Mouse (Mus musculus) neural tube, embryonic 14.5 days (tissue): Measurements from ENCODE around the gene Glrx5. TPM values are rescaled to one million over a fixed set of nuclear protein-coding genes. Genes with fewer than 3 reads are reported as not detected.

Experiments used
- ATAC-seq: fragments of 200-750 bp; cut with Nextera tagmentation; 2 replicates; pipeline ENCODE4 v1.8.0; 2017; ENCODE audit warnings: low read depth, mild to moderate bottlenecking, moderate TSS enrichment, moderate library complexity
- H3K27ac ChIP-seq: fragments of 300-500 bp; sonication (generic); 2 replicates; pipeline ENCODE4 v1.5.1; 2014; ENCODE audit warnings: low read depth, mild to moderate bottlenecking, control low read depth, low read length, moderate library complexity, mixed read lengths
- H3K27me3 ChIP-seq: fragments of 300-500 bp; sonication (generic); 2 replicates; pipeline ENCODE4 v1.6.1; 2014; ENCODE audit warnings: low read length; ENCODE audit not compliant: control insufficient read depth, insufficient read depth
- H3K36me3 ChIP-seq: fragments of 300-500 bp; sonication (generic); 2 replicates; pipeline ENCODE4 v1.6.1; 2014; ENCODE audit warnings: low read length, mixed read lengths; ENCODE audit not compliant: control insufficient read depth, insufficient read depth
- H3K4me1 ChIP-seq: fragments of 300-500 bp; sonication (generic); 2 replicates; pipeline ENCODE4 v1.6.1; 2014; ENCODE audit warnings: low read length; ENCODE audit not compliant: control insufficient read depth, insufficient read depth
- H3K4me2 ChIP-seq: fragments of 300-500 bp; sonication (generic); 2 replicates; pipeline ENCODE4 v1.6.1; 2014; ENCODE audit warnings: mild to moderate bottlenecking, low read depth, low read length, control low read depth
- H3K4me3 ChIP-seq: fragments of 300-500 bp; sonication (generic); 2 replicates; pipeline ENCODE4 v1.5.1; 2014; ENCODE audit warnings: low read depth, low read length, control low read depth, mixed read lengths
- H3K9ac ChIP-seq: fragments of 300-500 bp; sonication (generic); replicated peaks from 2 replicates; pipeline ENCODE4 v1.6.1; 2014; ENCODE audit warnings: low read depth, mild to moderate bottlenecking, control low read depth, low read length, mixed read lengths
- H3K9me3 ChIP-seq: fragments of 300-500 bp; sonication (generic); 2 replicates; pipeline ENCODE4 v1.6.1; 2016; ENCODE audit warnings: low read length; ENCODE audit not compliant: control insufficient read depth
- WGBS: fragments of 180-500 bp; shearing (Covaris S2); extraction: QIAGEN DNeasy Blood & Tissue Kit; methylation state at CpG from one replicate; pipeline ENCODE4 v1.1.7; 2014; 5-methylcytosine and 5-hydroxymethylcytosine counted together
- polyA plus RNA-seq: library from polyadenylated mRNA; unstranded; fragments of >200 nt; fragmentation: Nextera tagmentation; extraction: Ambion mirVana; gene quantifications from 2 replicates; pipeline ENCODE4 v1.2.1, GENCODE M21; 2014

The Glrx5 gene
- polyA plus RNA-seq, 1 experiment from 2014 or later: 200 TPM

GRCm38 (mm10) chr12:105073708-105074107 is 41.2 kb downstream of the Glrx5 start:
- no peaks in the 10 kb centered on the region for H3K27me3 ChIP-seq
- H3K9ac ChIP-seq: no peak overlapping the region
- H3K27ac ChIP-seq: no peak overlapping the region
- WGBS: 47% methylated on average over 9 of the region's 9 CpGs
- no peaks in the 10 kb centered on the region for H3K9me3 ChIP-seq
- no peaks in the 10 kb centered on the region for H3K36me3 ChIP-seq
- H3K4me1 ChIP-seq: 0 out of 2 replicates have a peak, but pooled peaks cover 3% of the 10 kb centered on the region
- ATAC-seq: no peak
- no peak overlapping the region for H3K4me2 ChIP-seq
- H3K4me3 ChIP-seq: no peak overlapping the region

DNA sequence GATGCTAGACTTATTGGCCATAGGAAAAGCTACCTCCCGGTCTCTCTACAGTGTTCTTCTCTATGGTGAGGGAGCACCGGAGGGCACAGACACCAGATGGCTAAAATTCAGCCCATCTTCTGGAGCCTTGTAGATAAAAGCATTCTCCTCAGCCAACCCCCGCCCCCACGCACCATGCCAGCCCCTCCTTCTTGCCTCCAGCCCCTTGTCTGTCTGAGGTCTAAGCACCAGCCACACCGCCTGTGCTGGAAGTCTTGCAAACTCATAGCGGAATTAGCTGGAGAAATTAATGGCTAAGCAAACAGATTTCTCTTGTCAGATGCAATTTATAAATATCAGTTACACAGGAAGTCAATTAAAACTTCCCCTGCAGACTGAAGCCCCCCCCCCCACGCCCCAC is 43.0 kb downstream of the Glrx5 start:
- H3K9ac ChIP-seq: no peak overlapping the region
- no peaks in the 10 kb centered on the region for H3K9me3 ChIP-seq
- H3K4me2 ChIP-seq: no peak overlapping the region
- 57% methylated on average over 7 of the region's 7 CpGs for WGBS
- no peak overlapping the region for H3K27ac ChIP-seq
- H3K36me3 ChIP-seq: no peaks in the 10 kb centered on the region
- no peak for ATAC-seq
- no peak overlapping the region for H3K4me3 ChIP-seq
- no peaks in the 10 kb centered on the region for H3K27me3 ChIP-seq
- 0 out of 2 replicates have a peak, but pooled peaks cover 3% of the 10 kb centered on the region for H3K4me1 ChIP-seq

DNA sequence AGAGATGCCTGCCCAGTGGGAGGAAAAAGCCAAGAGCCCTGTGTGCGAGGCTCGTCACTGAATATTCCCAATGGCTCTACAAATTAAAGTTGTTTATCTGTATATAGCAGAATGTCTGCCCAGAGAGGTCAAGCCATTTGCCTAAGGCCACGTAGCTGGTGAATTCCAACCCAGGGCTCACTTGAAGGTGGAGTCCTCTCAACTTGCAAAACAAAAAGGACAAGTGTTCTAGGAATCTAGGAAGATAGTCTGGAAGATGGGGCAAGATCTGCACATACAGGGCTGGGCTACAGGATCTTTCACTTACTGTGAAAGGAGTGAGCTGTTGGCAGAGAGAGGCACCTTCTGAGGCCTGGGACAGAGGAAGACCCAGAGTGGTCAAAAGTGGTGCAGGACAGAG is 44.0 kb downstream of the Glrx5 start:
- Histone ChIP-seq H3K27ac (no peak overlapping the region), H3K27me3 (no peaks in the 10 kb centered on the region), H3K4me1 (0 out of 2 replicates have a peak, but pooled peaks cover 3% of the 10 kb centered on the region), H3K9ac (no peak overlapping the region), H3K4me3 (no peak overlapping the region), H3K4me2 (no peak overlapping the region), H3K36me3 (no peaks in the 10 kb centered on the region), H3K9me3 (no peaks in the 10 kb centered on the region)
- 79% methylated on average over 3 of the region's 3 CpGs for WGBS
- ATAC-seq: no peak

DNA sequence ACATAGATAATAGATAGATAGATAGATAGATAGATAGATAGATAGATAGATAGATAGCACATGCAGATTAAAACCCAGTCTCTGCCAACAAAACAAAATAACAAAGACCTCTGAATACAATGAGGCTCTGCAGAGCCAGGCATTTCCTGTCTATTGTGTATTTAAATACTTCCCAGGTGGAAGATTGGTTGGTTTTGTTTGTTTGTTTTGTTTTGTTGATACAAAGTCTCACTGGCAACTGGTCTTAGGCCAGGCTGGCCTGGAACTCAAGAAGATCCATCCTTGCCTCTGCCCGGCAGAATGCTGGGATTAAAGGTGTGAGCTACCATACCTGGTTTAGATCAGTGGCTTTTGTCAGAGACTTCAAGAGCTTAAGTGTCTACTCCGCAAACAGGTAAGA is 44.7 kb downstream of the Glrx5 start:
- no peak for ATAC-seq
- no peaks in the 10 kb centered on the region for H3K27me3 ChIP-seq
- H3K9ac ChIP-seq: no peak overlapping the region
- H3K36me3 ChIP-seq: no peaks in the 10 kb centered on the region
- 0 out of 2 replicates have a peak, but pooled peaks cover 3% of the 10 kb centered on the region for H3K4me1 ChIP-seq
- H3K4me3 ChIP-seq: no peak overlapping the region
- H3K27ac ChIP-seq: no peak overlapping the region
- H3K9me3 ChIP-seq: no peaks in the 10 kb centered on the region
- 88% methylated on average over 2 of the region's 2 CpGs for WGBS
- H3K4me2 ChIP-seq: no peak overlapping the region

- no peak for ATAC-seq
- H3K9ac ChIP-seq: no peak overlapping the region
Observed at GRCm38 (mm10) chr12:105084171-105084570, 51.7 kb downstream of the Glrx5 start.

DNA sequence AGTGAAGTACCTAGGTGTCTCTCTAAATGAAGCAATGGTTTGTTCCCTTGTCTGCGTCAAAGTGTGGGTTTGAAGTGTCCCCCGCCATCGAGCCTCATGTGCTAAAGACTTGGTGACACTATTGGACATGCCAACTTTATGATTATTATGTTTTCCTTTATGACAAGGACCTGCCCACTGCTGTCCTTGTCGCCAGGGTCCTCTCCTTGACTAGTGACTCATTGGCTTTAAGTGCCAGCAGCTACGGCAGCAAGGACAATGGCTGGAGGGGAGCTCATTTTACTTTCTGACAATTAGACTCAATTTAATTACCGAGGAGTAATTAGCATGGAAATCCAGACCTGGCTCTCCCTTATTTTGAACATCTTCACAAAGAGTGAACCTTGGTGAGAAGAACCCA is 52.3 kb downstream of the Glrx5 start:
- Histone ChIP-seq H3K9me3 (no peaks in the 10 kb centered on the region), H3K36me3 (no peaks in the 10 kb centered on the region), H3K4me3 (no peak overlapping the region), H3K27me3 (no peaks in the 10 kb centered on the region), H3K9ac (no peak overlapping the region), H3K4me2 (no peak overlapping the region), H3K27ac (no peak overlapping the region), H3K4me1 (no peaks in the 10 kb centered on the region)
- 60% methylated on average over 6 of the region's 6 CpGs for WGBS
- ATAC-seq: no peak

More at GRCm38 (mm10) chr12:105084171-105084570, 51.7 kb downstream of the Glrx5 start:
- WGBS: 81% methylated on average over 5 of the region's 5 CpGs
- Histone ChIP-seq H3K4me3 (no peak overlapping the region), H3K27ac (no peak overlapping the region), H3K4me2 (no peak overlapping the region), H3K9me3 (no peaks in the 10 kb centered on the region), H3K4me1 (no peaks in the 10 kb centered on the region), H3K36me3 (no peaks in the 10 kb centered on the region), H3K27me3 (no peaks in the 10 kb centered on the region)

- Histone ChIP-seq H3K9me3 (no peaks in the 10 kb centered on the region), H3K4me1 (no peaks in the 10 kb centered on the region), H3K27ac (no peak overlapping the region), H3K4me2 (no peak overlapping the region), H3K4me3 (no peak overlapping the region), H3K36me3 (no peaks in the 10 kb centered on the region), H3K9ac (no peak overlapping the region), H3K27me3 (no peaks in the 10 kb centered on the region)
- ATAC-seq: no peak
- 75% methylated on average over 12 of the region's 12 CpGs for WGBS
Observed at GRCm38 (mm10) chr12:105085296-105085695, 52.8 kb downstream of the Glrx5 start.

GRCm38 (mm10) chr12:105086781-105087180 is 54.3 kb downstream of the Glrx5 start:
- Histone ChIP-seq H3K9ac (no peak overlapping the region), H3K9me3 (no peaks in the 10 kb centered on the region), H3K27ac (no peak overlapping the region), H3K4me1 (no peaks in the 10 kb centered on the region), H3K36me3 (no peaks in the 10 kb centered on the region), H3K4me2 (no peak overlapping the region), H3K4me3 (no peak overlapping the region), H3K27me3 (no peaks in the 10 kb centered on the region)
- no peak for ATAC-seq
- WGBS: 96% methylated on average over 6 of the region's 6 CpGs

DNA sequence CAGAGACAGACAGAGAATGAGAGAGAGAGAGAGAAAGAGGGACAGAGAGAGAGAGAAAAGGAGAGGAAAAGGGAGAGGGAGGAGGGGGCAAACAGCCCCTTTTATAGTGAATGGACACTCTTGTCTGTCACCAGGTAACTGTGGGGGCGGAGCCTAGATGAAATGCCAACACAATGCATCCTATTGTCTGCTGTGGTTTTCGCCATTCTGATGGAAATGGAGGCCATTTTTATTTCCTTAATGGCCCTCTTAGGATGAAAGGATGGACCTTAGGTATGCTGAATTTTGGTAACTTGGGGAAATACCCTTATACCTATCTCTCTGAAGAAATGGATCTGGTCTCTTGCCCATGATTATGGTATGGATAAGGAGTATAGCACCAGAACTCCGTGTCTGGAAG is 54.9 kb downstream of the Glrx5 start:
- 84% methylated on average over 3 of the region's 3 CpGs for WGBS
- no peak for ATAC-seq

More for the DNA sequence above, 54.9 kb downstream of the Glrx5 start:
- no peak overlapping the region for H3K4me3 ChIP-seq
- no peaks in the 10 kb centered on the region for H3K9me3 ChIP-seq
- no peaks in the 10 kb centered on the region for H3K27me3 ChIP-seq
- H3K9ac ChIP-seq: no peak overlapping the region
- H3K27ac ChIP-seq: no peak overlapping the region
- no peak overlapping the region for H3K4me2 ChIP-seq
- no peaks in the 10 kb centered on the region for H3K36me3 ChIP-seq
- no peaks in the 10 kb centered on the region for H3K4me1 ChIP-seq
